Mouse (Mus musculus): ENCODE results near the gene Pih1d1.
"Not testable (repeated sequence)": the region's sequence is repeated elsewhere in the genome, so short reads cannot be mapped to it uniquely, and the experiment has no call there.

DNA sequence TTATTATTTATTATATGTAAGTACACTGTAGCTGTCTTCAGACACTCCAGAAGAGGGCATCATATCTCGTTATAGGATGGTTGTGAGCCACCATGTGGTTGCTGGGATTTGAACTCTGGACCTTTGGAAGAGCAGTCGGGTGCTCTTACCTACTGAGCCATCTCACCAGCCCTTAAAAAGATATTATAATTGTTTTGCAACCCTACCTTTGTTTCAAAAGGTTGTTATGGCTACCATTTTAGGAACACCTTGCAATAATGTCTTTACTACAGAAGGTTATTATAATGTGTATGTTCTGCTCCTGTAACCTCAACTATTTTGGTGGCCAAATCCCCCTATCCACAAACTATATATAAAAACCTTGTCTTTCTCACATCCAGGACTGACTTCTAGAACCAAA, 1.1 kb upstream of the Pih1d1 start:
- not testable (repeated sequence) for TF ChIP-seq CTCF (IDR thresholded peaks at IDR 0.05; ENCODE audit: extremely low read depth, insufficient read depth, insufficient read length, insufficient replicate concordance); POLR2A (IDR thresholded peaks at IDR 0.05; ENCODE audit: low read depth, low read length)
